Mouse (Mus musculus) CH12.LX (cell line): ENCODE results near the gene Rhox6.
A peak's percentile ranks its signal among the peaks of the same experiment; 100 is the strongest.

ENCODE experiments used
- CTCF ChIP-seq, 2 experiments: IDR thresholded peaks in 1 of 2; conservative IDR thresholded peaks in 1 of 2; 2 replicates each; pipeline ENCODE4 v1.5.1; 2011 to 2012; ENCODE audit warnings: low read depth in 2 of 2, low read length in 2 of 2, improper control_type of control experiment in 1 of 2, inconsistent platforms in 1 of 2, mild to moderate bottlenecking in 1 of 2, moderate library complexity in 1 of 2
- EP300 ChIP-seq: IDR thresholded peaks from 2 replicates; pipeline ENCODE4 v1.6.1; 2011; ENCODE audit warnings: low read length, improper control_type of control experiment
- JUND ChIP-seq: conservative IDR thresholded peaks from 2 replicates; pipeline ENCODE4 v1.6.1; 2011; ENCODE audit warnings: low read depth, low read length, improper control_type of control experiment
- POLR2A ChIP-seq: IDR thresholded peaks from 2 replicates; pipeline ENCODE4 v1.6.1; 2011; ENCODE audit warnings: low read depth, mild to moderate bottlenecking, improper control_type of control experiment, low read length
- SMC3 ChIP-seq: IDR thresholded peaks from 2 replicates; pipeline ENCODE4 v1.6.1; 2011; ENCODE audit warnings: low read depth, low read length, improper control_type of control experiment

GRCm38 (mm10) chrX:37809396-37809795, 17.3 kb upstream of the Rhox6 start:
- TF ChIP-seq CTCF (conservative IDR thresholded peaks at IDR 0.05 in 1 of 2, IDR thresholded peaks at IDR 0.05 in 1 of 2; ENCODE audit: low read depth in 2 of 2, low read length in 2 of 2) (peak in 1 of 2 experiments; percentile 45; a peak in 2 of 4 replicates), POLR2A (peak; percentile 16; the same call in 1 of the 2 replicates), JUND (no peak), SMC3 (no peak), EP300 (no peak)
